Mouse (Mus musculus): ENCODE measurements at regions not wholly inside any gene's neighbourhood (a gene's known extent, or its start where the extent isn't known, plus 50 kb on each side); places are given as distances from the start of the nearest gene placed in this dataset.
A peak's percentile ranks its signal among the peaks of the same experiment; 100 is the strongest.
"Not testable (repeated sequence)": the region's sequence is repeated elsewhere in the genome, so short reads cannot be mapped to it uniquely, and the experiment has no call there.

DNA sequence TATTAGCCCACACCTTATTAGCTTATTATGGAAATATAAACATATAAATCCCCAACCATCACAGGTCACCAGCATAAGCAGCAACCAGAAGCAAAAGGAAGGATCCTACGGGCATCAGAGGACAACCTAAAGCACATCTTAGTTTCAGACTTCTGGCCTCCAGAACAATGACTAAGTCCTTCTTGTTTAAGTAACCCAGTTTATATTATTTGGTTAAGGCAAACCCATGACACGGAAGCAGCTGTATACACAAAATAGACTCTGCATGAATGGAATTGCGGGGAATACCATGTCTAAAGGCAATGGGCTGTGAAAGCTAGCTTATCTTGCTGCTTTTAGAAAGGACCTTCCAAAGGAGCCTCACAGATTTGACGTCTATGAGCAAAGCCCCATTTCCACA lies 552.9 kb upstream of the Gm10131 start:
- DNase-seq (ENCODE audit: extremely low read depth, insufficient read length, low spot score): no peak

DNA sequence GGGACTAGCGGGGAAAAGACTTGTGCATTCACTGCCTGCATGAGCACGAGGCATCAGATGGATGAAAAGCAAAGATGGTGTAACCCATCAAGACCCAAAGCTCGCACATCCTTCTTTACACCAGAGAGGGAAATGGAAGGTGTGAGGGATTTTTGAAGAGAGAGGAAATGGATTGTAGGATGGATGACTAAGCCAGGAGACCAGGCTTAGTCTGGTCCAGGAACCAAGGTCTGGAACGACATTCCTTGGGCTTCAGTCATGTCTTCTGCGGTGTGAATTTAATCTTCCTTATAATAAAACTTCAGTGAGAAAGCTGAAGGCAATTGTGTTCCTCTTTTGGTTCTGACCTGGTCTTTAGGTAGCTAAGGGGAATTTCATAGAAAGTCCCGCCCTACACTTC lies 551.0 kb upstream of the Gm10131 start:
- no peak for DNase-seq (ENCODE audit: extremely low read depth, insufficient read length, low spot score)

- DNase-seq (ENCODE audit: extremely low read depth, insufficient read length, low spot score): no peak
Observed at GRCm38 (mm10) chr8:34651750-34652149, 540.2 kb upstream of the Gm10131 start.

DNA sequence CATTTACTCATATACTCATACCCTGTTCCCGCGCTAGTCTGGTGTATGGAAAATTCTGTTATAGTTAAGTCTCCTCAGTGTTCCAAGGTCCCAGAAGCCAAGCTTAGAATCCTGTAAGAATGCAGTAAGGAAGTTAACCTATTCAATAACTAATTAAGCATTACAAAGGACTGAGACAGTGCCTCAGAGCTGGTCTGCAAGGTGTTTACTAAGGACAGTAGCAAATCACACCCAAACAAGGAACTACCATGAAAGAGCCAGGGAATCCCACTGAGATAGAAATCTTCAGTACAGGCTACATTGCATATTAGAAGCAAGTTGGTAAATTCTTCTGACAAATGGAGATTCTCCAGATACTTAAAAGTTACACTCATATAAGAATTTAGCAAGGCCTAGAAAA lies 516.7 kb upstream of the Gm10131 start:
- DNase-seq (ENCODE audit: extremely low read depth, insufficient read length, low spot score): not testable (repeated sequence)

DNA sequence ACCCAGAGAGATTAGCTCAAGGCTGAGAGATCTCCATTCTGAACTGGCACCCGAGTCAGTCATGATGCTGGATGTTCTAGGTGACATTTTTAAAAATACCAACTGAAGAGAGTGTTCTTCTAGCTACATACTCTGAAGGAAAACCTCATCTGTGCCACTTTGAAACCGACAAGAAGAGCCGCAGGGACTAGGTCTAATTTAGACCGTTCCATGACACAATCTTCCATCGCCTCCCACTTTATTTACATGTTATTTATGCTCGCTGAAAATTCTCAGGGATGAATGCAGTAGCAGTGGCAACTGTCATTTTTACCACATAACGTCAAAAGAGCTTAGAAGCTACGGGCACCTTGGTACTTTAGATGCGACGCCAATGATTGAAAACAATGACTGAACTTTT lies 514.1 kb upstream of the Gm10131 start:
- no peak for DNase-seq (ENCODE audit: extremely low read depth, insufficient read length, low spot score)

DNA sequence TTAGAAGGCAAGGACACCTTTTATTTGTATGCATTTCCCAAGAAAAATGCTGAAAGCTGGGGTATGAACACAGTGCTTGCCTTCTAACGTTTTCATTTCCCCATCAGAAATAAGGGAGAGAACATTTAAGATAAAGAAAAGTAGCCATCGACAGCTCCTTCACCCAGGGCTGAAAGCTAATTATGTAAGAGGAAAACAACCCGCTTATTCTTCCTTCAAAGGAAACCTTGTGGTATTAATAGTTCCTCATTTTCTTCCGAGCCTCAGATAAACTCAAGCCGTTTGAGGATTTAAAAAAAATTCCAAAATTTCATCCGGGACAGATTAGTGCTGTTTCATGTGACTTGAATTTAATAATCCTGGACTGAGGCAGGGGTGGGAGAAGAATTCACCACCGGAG lies 512.2 kb upstream of the Gm10131 start:
- DNase-seq (ENCODE audit: extremely low read depth, insufficient read length, low spot score): no peak

- peak; percentile 85 for DNase-seq (ENCODE audit: extremely low read depth, insufficient read length, low spot score)
Observed at GRCm38 (mm10) chr8:34622177-34623114, 510.9 kb upstream of the Gm10131 start.

GRCm38 (mm10) chr8:34618046-34618445 lies 506.5 kb upstream of the Gm10131 start:
- DNase-seq (ENCODE audit: extremely low read depth, insufficient read length, low spot score): no peak

GRCm38 (mm10) chr8:34614987-34615386 lies 503.4 kb upstream of the Gm10131 start:
- DNase-seq (ENCODE audit: extremely low read depth, insufficient read length, low spot score): no peak

- DNase-seq (ENCODE audit: extremely low read depth, insufficient read length, low spot score): peak; percentile 34
Observed at GRCm38 (mm10) chr8:34614031-34614526, 502.5 kb upstream of the Gm10131 start.

DNA sequence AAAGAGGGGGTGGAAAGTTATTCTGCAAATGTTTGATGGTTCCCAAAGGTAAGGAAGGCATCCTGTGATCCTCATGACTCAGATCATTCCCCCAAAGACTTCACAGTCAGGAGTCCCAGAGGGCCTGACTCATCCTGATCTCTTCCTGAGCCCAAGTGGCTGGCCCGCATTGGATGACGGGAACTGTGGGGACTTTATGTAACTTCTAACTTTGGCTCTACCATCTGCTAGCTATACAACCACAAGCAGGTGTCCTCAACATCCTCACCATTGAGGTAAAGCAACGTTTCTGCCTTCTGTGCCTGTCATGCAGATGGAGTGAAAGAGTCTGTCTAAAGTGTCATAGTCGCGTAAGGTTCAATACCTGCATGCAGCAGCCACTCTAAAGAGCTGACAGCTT lies 501.6 kb upstream of the Gm10131 start:
- peak; percentile 63 for DNase-seq (ENCODE audit: extremely low read depth, insufficient read length, low spot score)

GRCm38 (mm10) chr8:34612396-34612795 lies 500.9 kb upstream of the Gm10131 start:
- DNase-seq (ENCODE audit: extremely low read depth, insufficient read length, low spot score): no peak

DNA sequence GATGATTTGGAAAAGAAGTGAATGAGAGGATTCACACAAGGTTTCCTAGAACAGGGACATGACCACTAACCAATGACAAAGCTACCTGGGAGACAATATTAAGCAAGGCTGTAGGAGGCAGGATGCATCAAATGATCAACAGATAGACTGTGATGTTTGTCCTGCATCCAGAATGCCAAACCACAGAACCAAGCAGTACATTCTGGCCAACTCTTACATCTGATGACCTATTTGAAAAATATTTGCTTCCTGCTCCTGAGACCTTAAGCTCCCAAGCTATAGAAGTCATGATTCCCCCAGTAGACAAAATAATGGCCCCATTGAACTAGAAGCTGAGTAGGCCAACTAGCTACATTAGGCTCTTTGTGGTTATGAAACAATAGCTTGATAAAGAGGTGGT lies 498.6 kb upstream of the Gm10131 start:
- DNase-seq (ENCODE audit: extremely low read depth, insufficient read length, low spot score): peak; percentile 23

DNA sequence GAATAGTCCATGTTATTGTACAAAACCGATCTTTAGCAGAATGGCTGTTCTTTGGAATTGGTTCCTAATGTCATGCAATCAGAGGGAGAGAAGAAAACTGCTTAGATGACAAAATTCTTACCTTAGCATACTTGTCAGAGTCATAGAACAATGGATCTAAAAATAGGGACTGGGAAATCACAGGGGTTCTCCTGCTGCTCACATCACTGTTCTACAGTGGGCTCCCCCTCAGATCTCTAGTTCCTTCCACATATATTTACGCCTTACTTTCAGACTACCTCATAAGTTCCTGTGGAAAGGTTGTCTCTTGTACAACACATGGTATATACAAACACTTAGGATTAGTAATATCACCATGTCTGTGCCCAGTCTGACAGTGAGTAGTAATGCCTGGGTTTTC lies 495.9 kb upstream of the Gm10131 start:
- no peak for DNase-seq (ENCODE audit: extremely low read depth, insufficient read length, low spot score)

DNA sequence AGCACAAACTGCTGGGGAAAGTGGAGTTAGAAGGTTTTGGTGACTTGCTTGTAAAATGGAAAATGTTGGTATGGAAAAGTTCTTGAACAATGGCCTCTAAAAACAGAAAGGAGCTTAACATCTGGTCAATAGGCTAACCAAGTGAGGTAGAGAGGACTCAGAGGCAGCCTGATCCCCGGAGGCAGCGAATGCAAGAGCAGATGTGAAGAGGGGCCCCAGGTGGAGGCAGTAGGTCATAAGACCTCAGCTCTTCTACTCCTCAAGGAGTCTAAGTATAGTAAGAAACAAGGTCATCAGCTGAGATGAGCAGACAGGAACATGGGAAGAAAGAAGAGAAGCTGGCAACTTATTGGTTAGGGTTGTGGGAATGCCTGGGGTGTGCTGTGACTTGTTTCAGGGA lies 493.5 kb upstream of the Gm10131 start:
- no peak for DNase-seq (ENCODE audit: extremely low read depth, insufficient read length, low spot score)

GRCm38 (mm10) chr8:34604581-34604980 lies 493.0 kb upstream of the Gm10131 start:
- no peak for DNase-seq (ENCODE audit: extremely low read depth, insufficient read length, low spot score)

DNA sequence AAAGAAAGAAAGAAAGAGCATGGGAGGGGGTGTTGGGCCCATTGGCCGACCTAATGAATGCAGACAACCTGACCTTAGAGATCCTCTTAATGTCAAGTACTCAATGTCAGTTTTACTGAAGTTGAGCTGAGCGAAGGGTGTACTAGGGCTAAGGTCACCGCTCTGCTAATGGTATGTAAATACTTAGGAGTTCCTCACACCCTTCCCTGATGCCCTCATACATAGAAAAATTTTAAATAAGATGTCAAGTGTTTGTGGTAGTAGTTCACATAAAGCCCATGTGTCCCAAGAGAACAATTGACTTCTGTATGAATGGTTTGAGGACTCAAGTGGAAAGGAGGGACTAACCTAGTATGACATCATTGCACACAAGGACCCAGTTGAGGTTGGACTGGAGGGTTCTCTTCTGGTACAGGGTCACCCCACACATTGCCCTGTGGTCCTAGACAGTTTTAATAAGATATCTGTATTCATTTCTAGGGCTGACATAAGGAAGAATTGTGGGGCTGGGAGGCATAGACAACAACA lies 490.0 kb upstream of the Gm10131 start:
- DNase-seq (ENCODE audit: extremely low read depth, insufficient read length, low spot score): no peak

- DNase-seq (ENCODE audit: extremely low read depth, insufficient read length, low spot score): peak; percentile 81
Observed at GRCm38 (mm10) chr8:34600880-34601279, 489.3 kb upstream of the Gm10131 start.

DNA sequence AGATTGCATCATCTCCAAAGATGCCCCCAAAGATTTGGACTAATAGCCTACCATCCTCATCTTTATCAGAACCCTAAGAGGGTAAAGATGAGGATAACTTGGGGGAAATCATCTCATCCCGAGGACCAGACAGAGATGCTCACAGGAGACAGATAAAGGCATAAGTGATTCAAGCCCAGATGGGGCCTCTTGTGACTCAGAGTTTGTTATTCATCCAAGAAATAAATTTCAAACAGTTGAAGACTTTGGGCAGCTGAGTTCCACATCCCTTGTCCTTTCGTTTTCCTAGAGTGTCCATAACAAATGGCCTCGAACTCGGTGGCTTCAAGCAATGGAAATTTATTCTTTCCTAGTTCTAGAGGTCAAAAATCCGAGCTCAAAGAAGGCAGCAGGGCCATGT lies 485.1 kb upstream of the Gm10131 start:
- DNase-seq (ENCODE audit: extremely low read depth, insufficient read length, low spot score): no peak

DNA sequence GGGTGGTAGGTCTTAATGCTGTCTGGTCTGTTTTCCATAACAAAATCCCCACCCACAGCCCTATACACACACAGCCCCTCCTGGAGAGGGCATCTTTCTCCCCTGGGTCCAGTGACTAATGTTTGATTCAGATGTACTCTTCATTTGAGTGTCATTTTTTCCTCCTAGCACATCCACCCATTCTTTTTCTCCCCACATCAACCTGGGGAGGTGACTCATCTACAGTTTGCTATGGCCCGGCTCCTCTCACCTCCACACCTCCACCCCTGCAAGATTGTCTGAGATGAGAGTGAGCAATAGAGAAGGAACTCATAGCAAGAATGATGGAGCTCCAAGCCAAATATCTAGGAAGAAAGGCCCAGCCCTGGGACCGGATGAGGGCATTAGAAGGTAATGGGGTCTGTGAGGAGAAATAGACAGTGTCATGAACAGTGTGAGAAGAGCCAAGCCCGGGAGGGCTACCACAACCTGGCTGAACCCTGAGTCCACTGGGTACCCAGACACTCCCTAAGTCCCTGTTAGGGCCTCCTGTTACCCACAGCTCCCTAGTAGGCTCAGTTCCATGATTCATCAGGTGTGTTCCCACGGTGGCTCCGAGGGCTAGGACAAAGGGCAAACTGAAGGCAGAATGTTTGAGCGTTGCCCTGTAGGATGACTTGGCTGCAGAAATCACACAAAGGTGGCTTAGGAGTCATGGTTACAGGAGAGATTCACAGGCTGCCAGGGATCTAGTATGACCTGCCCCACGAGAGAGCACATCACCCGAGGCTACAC lies 479.6 kb upstream of the Gm10131 start:
- no peak for DNase-seq (ENCODE audit: extremely low read depth, insufficient read length, low spot score)

DNA sequence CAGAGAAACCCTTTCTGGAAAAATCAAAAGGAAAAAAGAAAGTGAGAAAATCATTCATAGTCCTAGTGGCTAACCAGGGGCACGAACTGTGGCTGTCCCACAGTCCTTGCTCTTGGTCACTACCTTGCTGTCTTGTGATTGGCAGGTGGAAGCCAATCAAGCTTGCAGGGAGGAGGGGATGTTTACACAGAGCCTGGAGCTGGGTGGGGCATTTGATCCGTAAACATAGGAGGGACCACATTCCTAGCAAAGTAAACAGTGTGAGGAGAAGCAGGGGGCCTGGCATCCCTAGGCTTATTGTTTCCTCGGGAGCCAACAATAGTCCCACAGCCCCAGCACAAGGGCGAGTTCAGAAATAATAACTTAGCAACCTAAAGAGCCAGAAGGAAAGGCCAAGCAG lies 466.5 kb upstream of the Gm10131 start:
- no peak for DNase-seq (ENCODE audit: extremely low read depth, insufficient read length, low spot score)

Measured in 3134 (cell line).